Mouse (Mus musculus): Measurements from ENCODE around the gene Astn2. TPM values are rescaled to one million over a fixed set of nuclear protein-coding genes. Genes with fewer than 3 reads are reported as not detected.
A peak's percentile ranks its signal among the peaks of the same experiment; 100 is the strongest.

The Astn2 gene
- polyA plus RNA-seq (2015; fragmentation: Nextera tagmentation; extraction: Ambion mirVana), result 0.17 and 0.20 TPM in 2 replicates

- peak within 1 kb of the TSS; percentile 95 for H3K4me2 ChIP-seq (ENCODE audit: low read depth, low read length)
- peak within 1 kb of the TSS; percentile 73 for H3K4me3 ChIP-seq (ENCODE audit: low read length)
- peak within 1 kb of the TSS; percentile 67 for H3K9ac ChIP-seq (ENCODE audit: low read depth, low read length)
- H3K36me3 ChIP-seq (ENCODE audit: control insufficient read depth, insufficient read depth, low read length), result no peaks in the 10 kb centered on the region
- WGBS, result under 1% methylated on average over 37 of the region's 56 CpGs
- ATAC-seq, result peak; percentile 77; the same call in 1 of the 2 replicates
- 0 out of 2 replicates have a peak, but pooled peaks cover 5% of the 10 kb centered on the region for H3K4me1 ChIP-seq (ENCODE audit: control insufficient read depth, insufficient read depth, low read length)
- H3K27ac ChIP-seq (ENCODE audit: low read length), result no peak within 1 kb of the TSS
- H3K27me3 ChIP-seq (replicated peaks; ENCODE audit: control insufficient read depth, insufficient read depth, low read length), result peaks cover 37% of the 10 kb centered on the region
- no peaks in the 10 kb centered on the region for H3K9me3 ChIP-seq (ENCODE audit: control insufficient read depth, low read length)
Measured at GRCm38 (mm10) chr4:66404201-66404711, at the start of gene Astn2. Gene Astn2 (minus strand): TSS chr4:66404611.

GRCm38 (mm10) chr4:66450115-66450514 lies 45.7 kb upstream of the Astn2 start:
- no peak overlapping the region for H3K27ac ChIP-seq (ENCODE audit: low read length)
- H3K4me1 ChIP-seq (ENCODE audit: control insufficient read depth, insufficient read depth, low read length), result no peaks in the 10 kb centered on the region
- no peaks in the 10 kb centered on the region for H3K9me3 ChIP-seq (ENCODE audit: control insufficient read depth, low read length)
- 23% methylated on average over 3 of the region's 3 CpGs for WGBS
- ATAC-seq, result no peak
- no peaks in the 10 kb centered on the region for H3K36me3 ChIP-seq (ENCODE audit: control insufficient read depth, insufficient read depth, low read length)
- H3K4me2 ChIP-seq (ENCODE audit: low read depth, low read length), result no peak overlapping the region
- no peak overlapping the region for H3K4me3 ChIP-seq (ENCODE audit: low read length)
- no peaks in the 10 kb centered on the region for H3K27me3 ChIP-seq (replicated peaks; ENCODE audit: control insufficient read depth, insufficient read depth, low read length)
- H3K9ac ChIP-seq (ENCODE audit: low read depth, low read length), result no peak overlapping the region

- no peaks in the 10 kb centered on the region for H3K9me3 ChIP-seq (ENCODE audit: control insufficient read depth, low read length)
- H3K4me1 ChIP-seq (ENCODE audit: control insufficient read depth, insufficient read depth, low read length), result no peaks in the 10 kb centered on the region
- H3K36me3 ChIP-seq (ENCODE audit: control insufficient read depth, insufficient read depth, low read length), result no peaks in the 10 kb centered on the region
- H3K27me3 ChIP-seq (replicated peaks; ENCODE audit: control insufficient read depth, insufficient read depth, low read length), result no peaks in the 10 kb centered on the region
- no peak for ATAC-seq
- no peak overlapping the region for H3K9ac ChIP-seq (ENCODE audit: low read depth, low read length)
- H3K4me2 ChIP-seq (ENCODE audit: low read depth, low read length), result no peak overlapping the region
- no peak overlapping the region for H3K4me3 ChIP-seq (ENCODE audit: low read length)
- 62% methylated on average over 1 of the region's 1 CpGs for WGBS
- H3K27ac ChIP-seq (ENCODE audit: low read length), result no peak overlapping the region
Measured at GRCm38 (mm10) chr4:66431256-66431655, 26.8 kb upstream of the Astn2 start.

- H3K4me3 ChIP-seq (ENCODE audit: low read length), result no peak overlapping the region
- 70% methylated on average over 4 of the region's 4 CpGs for WGBS
- no peak overlapping the region for H3K27ac ChIP-seq (ENCODE audit: low read length)
- H3K9me3 ChIP-seq (ENCODE audit: control insufficient read depth, low read length), result no peaks in the 10 kb centered on the region
- no peaks in the 10 kb centered on the region for H3K36me3 ChIP-seq (ENCODE audit: control insufficient read depth, insufficient read depth, low read length)
- no peak overlapping the region for H3K9ac ChIP-seq (ENCODE audit: low read depth, low read length)
- ATAC-seq, result no peak
- no peaks in the 10 kb centered on the region for H3K4me1 ChIP-seq (ENCODE audit: control insufficient read depth, insufficient read depth, low read length)
- H3K4me2 ChIP-seq (ENCODE audit: low read depth, low read length), result no peak overlapping the region
- H3K27me3 ChIP-seq (replicated peaks; ENCODE audit: control insufficient read depth, insufficient read depth, low read length), result no peaks in the 10 kb centered on the region
Measured at GRCm38 (mm10) chr4:66425804-66426203, 21.4 kb upstream of the Astn2 start.

GRCm38 (mm10) chr4:66414778-66415177 lies 10.4 kb upstream of the Astn2 start:
- no peak overlapping the region for H3K4me2 ChIP-seq (ENCODE audit: low read depth, low read length)
- no peaks in the 10 kb centered on the region for H3K9me3 ChIP-seq (ENCODE audit: control insufficient read depth, low read length)
- H3K27me3 ChIP-seq (replicated peaks; ENCODE audit: control insufficient read depth, insufficient read depth, low read length), result no peaks in the 10 kb centered on the region
- no peak overlapping the region for H3K4me3 ChIP-seq (ENCODE audit: low read length)
- no peak overlapping the region for H3K9ac ChIP-seq (ENCODE audit: low read depth, low read length)
- ATAC-seq, result no peak
- no peak overlapping the region for H3K27ac ChIP-seq (ENCODE audit: low read length)
- H3K4me1 ChIP-seq (ENCODE audit: control insufficient read depth, insufficient read depth, low read length), result no peaks in the 10 kb centered on the region
- 63% methylated on average over 8 of the region's 8 CpGs for WGBS
- no peaks in the 10 kb centered on the region for H3K36me3 ChIP-seq (ENCODE audit: control insufficient read depth, insufficient read depth, low read length)

GRCm38 (mm10) chr4:66405086-66405485 lies 675 bp upstream of the Astn2 start:
- H3K9ac ChIP-seq (ENCODE audit: low read depth, low read length), result no peak overlapping the region
- H3K9me3 ChIP-seq (ENCODE audit: control insufficient read depth, low read length), result no peaks in the 10 kb centered on the region
- no peak overlapping the region for H3K4me3 ChIP-seq (ENCODE audit: low read length)
- H3K27ac ChIP-seq (ENCODE audit: low read length), result no peak overlapping the region
- ATAC-seq, result no peak
- H3K4me2 ChIP-seq (ENCODE audit: low read depth, low read length), result no peak overlapping the region
- H3K4me1 ChIP-seq (ENCODE audit: control insufficient read depth, insufficient read depth, low read length), result 0 out of 2 replicates have a peak, but pooled peaks cover 5% of the 10 kb centered on the region
- H3K27me3 ChIP-seq (replicated peaks; ENCODE audit: control insufficient read depth, insufficient read depth, low read length), result peaks cover 37% of the 10 kb centered on the region
- 15% methylated on average over 1 of the region's 1 CpGs for WGBS
- H3K36me3 ChIP-seq (ENCODE audit: control insufficient read depth, insufficient read depth, low read length), result no peaks in the 10 kb centered on the region

- under 1% methylated on average over 29 of the region's 51 CpGs for WGBS
- peak overlapping the region; percentile 73 for H3K4me3 ChIP-seq (ENCODE audit: low read length)
- no peaks in the 10 kb centered on the region for H3K9me3 ChIP-seq (ENCODE audit: control insufficient read depth, low read length)
- H3K4me1 ChIP-seq (ENCODE audit: control insufficient read depth, insufficient read depth, low read length), result 0 out of 2 replicates have a peak, but pooled peaks cover 5% of the 10 kb centered on the region
- ATAC-seq, result peak; percentile 59
- no peaks in the 10 kb centered on the region for H3K36me3 ChIP-seq (ENCODE audit: control insufficient read depth, insufficient read depth, low read length)
- peak overlapping the region; percentile 67 for H3K9ac ChIP-seq (ENCODE audit: low read depth, low read length)
- peaks cover 37% of the 10 kb centered on the region for H3K27me3 ChIP-seq (replicated peaks; ENCODE audit: control insufficient read depth, insufficient read depth, low read length)
- no peak overlapping the region for H3K27ac ChIP-seq (ENCODE audit: low read length)
- H3K4me2 ChIP-seq (ENCODE audit: low read depth, low read length), result peak overlapping the region; percentile 95
Measured at GRCm38 (mm10) chr4:66403708-66404200, 657 bp downstream of the Astn2 start.

- 0 out of 2 replicates have a peak, but pooled peaks have one; percentile 27 for ATAC-seq
- Histone ChIP-seq H3K27ac (ENCODE audit: low read length) (no peak overlapping the region), H3K9me3 (ENCODE audit: control insufficient read depth, low read length) (no peaks in the 10 kb centered on the region), H3K4me3 (ENCODE audit: low read length) (peak overlapping the region; percentile 73), H3K9ac (ENCODE audit: low read depth, low read length) (peak overlapping the region; percentile 67; the same call in 1 of the 2 replicates), H3K4me1 (ENCODE audit: control insufficient read depth, insufficient read depth, low read length) (0 out of 2 replicates have a peak, but pooled peaks cover 5% of the 10 kb centered on the region), H3K4me2 (ENCODE audit: low read depth, low read length) (peak overlapping the region; percentile 95), H3K27me3 (replicated peaks; ENCODE audit: control insufficient read depth, insufficient read depth, low read length) (peaks cover 37% of the 10 kb centered on the region), H3K36me3 (ENCODE audit: control insufficient read depth, insufficient read depth, low read length) (no peaks in the 10 kb centered on the region)
- under 1% methylated on average over 22 of the region's 22 CpGs for WGBS
Measured at GRCm38 (mm10) chr4:66403116-66403707, 1.2 kb downstream of the Astn2 start.

- WGBS, result under 1% methylated on average over 24 of the region's 24 CpGs
- no peaks in the 10 kb centered on the region for H3K36me3 ChIP-seq (ENCODE audit: control insufficient read depth, insufficient read depth, low read length)
- H3K9me3 ChIP-seq (ENCODE audit: control insufficient read depth, low read length), result no peaks in the 10 kb centered on the region
- H3K4me2 ChIP-seq (ENCODE audit: low read depth, low read length), result peak overlapping the region; percentile 95
- 0 out of 2 replicates have a peak, but pooled peaks cover 5% of the 10 kb centered on the region for H3K4me1 ChIP-seq (ENCODE audit: control insufficient read depth, insufficient read depth, low read length)
- H3K9ac ChIP-seq (ENCODE audit: low read depth, low read length), result peak overlapping the region; percentile 31; the same call in 1 of the 2 replicates
- H3K27me3 ChIP-seq (replicated peaks; ENCODE audit: control insufficient read depth, insufficient read depth, low read length), result peaks cover 37% of the 10 kb centered on the region
- peak overlapping the region; percentile 73 for H3K4me3 ChIP-seq (ENCODE audit: low read length)
- no peak for ATAC-seq
- H3K27ac ChIP-seq (ENCODE audit: low read length), result no peak overlapping the region
Measured at GRCm38 (mm10) chr4:66402611-66403010, 1.8 kb downstream of the Astn2 start.
